Mouse (Mus musculus): ENCODE results near the gene Hoxa9.

Hoxa9 gene

GRCm38 (mm10) chr6:52262463-52263320, 31.8 kb upstream of the Hoxa9 start:
- in situ Hi-C loops (cut with MboI; ENCODE audit: low sequenced_read_pairs) = loop anchor here (25.0 kb wide), 2 partner anchors 575 to 650 kb away; no protein-coding TSS in a partner anchor

DNA sequence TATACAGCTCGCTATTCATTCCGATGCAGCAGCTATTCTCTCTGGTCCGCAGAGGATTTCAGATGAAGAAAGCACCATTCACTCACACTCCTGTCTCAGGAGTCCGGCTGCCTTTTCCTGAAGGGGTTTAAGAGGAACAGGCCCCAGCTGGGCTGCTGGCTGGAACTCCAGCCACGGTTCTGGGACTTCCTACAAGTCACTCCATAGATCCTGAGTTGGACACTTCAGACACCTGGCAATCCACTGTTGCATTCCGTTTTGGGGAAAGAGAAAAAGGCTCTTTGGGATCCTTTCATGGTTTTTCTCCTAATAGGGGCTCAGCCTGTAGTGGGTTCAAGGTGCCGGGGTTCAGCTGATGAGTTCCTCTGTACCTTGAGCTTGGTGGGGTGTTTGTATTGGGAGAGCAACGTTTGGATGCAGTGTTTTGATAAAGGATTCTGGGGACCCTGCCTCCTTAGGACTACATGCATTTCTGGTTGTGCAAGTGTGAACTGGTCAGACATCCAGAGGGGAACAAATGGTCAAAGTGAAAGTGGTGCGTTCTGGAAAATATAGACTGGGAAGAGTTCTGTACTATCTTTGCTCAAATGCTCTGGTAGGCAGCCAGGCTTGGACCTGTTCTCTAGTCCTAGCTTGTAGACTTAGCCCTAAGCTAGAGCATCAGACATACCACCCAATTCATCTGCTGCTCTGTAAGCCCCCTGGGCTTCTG, 31.0 kb upstream of the Hoxa9 start:
- in situ Hi-C loops (cut with MboI; ENCODE audit: low sequenced_read_pairs) = loop anchor here (25.0 kb wide), 2 partner anchors 575 to 650 kb away; no protein-coding TSS in a partner anchor

GRCm38 (mm10) chr6:52260654-52261575, 30.0 kb upstream of the Hoxa9 start, which contains the start of gene Hoxa13:
TSS of gene Hoxa13 (minus strand) at chr6:52260880.
- in situ Hi-C loops (cut with MboI; ENCODE audit: low sequenced_read_pairs) = loop anchor here (25.0 kb wide), 2 partner anchors 576 to 651 kb away; no protein-coding TSS in a partner anchor

DNA sequence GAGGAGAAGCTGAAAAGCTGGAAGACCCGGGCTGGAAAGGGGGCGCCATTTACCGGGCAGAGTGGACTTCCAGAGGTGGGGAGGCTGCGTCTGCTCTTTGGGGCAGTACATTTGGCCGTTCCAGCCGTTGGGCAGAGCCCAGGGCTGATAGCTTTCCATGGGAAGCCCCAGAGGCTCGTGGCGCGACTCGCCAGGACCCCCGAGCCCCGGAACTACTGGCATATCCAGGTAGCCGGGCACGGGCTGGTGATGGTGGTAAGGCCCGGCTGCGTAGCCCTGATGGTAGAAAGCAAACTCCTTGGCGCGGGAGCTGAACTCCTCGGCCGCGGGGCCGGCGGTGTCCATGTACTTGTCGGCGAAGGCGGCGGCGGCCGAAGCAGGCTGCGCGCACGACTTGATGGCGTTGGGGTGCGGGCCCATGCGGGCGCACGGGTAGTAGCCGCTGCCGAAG, 28.9 kb upstream of the Hoxa9 start:
- in situ Hi-C loops (cut with MboI; ENCODE audit: low sequenced_read_pairs) = loop anchor here (25.0 kb wide), 2 partner anchors 577 to 652 kb away; no protein-coding TSS in a partner anchor

DNA sequence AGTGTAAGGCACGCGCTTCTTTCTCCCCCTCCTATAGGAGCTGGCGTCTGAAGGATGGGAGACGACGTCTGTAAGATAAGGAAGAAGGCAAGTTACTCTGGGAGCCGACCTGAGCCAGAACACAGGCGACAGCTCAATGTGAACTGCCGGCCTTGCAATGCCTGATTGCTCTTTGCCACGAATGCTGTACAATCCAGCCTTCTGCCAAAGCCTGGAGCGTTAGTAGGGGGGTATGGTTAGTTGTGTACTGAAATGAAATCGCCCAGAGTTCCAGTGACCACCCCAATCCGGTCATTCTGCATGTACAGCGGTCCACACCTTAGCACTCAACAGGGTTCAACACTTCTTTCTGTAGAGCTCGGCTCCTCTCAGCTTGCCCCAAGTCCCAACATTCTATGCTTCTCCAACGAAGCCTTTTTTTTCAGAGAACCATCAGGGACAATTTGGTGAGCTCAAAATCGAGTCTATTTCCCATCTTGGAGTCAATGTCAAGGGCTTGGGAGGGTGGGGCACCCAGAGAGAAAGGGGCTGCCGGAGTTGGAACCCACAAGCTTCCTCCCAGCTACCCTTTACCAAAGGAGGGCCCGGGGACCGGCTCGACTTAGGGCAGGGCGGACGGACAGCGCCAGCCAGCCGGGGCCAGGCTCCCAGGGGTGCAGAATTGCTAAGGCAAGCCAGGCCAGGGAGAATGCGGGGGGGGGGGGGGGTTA, 28.3 kb upstream of the Hoxa9 start:
- in situ Hi-C loops (cut with MboI; ENCODE audit: low sequenced_read_pairs) = loop anchor here (25.0 kb wide), 2 partner anchors 578 to 653 kb away; no protein-coding TSS in a partner anchor

GRCm38 (mm10) chr6:52256956-52257355, 26.1 kb upstream of the Hoxa9 start:
- in situ Hi-C loops (cut with MboI; ENCODE audit: low sequenced_read_pairs) = loop anchor here (25.0 kb wide), 2 partner anchors 580 to 655 kb away; no protein-coding TSS in a partner anchor

DNA sequence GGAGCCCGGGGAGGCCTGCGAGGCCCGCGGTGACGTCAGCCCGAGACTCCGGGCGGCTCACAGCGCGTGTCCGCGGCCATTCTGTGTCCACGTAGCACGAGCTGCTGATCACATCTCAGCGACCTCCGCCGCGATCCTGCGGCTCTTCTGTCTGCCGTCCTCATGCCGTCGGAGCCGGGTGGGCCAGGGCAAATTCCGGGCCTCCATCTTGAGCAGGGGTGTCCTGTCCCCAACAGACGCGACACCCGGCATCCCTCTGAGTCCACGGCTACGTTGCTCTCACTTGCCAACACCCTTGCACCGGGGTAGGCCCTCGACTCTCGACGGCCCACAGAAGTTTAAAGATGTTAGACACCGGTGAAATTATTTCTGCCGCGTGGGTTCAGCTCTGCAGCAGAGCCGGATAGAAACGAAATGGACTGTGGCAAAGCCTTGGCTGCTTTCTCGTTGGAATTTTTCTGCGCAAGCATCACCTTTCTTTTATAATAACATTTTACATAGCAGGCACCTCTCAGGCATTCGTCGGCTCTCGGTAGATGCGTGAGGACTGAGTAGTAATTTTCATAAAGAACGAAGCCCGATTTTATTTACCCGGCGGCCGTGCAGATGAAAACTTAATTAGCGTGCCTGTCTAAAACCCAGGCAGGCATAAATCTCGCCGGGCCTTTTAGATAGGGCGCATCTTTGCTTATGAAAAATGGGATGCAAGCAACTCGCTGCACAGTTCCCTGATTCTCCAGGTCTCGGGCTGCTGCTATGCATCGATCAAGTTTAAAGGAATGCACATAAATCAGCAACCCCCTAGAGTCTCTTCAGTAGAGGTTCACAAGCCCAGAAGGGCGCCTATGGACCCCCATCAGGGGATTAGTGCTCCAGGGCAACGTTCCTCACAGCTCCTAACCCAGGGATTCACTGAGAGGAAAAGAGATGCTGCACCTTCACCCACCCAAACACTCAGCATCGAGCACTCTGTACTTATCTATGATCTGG, 22.9 kb upstream of the Hoxa9 start:
- in situ Hi-C loops (cut with MboI; ENCODE audit: low sequenced_read_pairs) = loop anchor here (25.0 kb wide), 2 partner anchors 583 to 658 kb away; no protein-coding TSS in a partner anchor

GRCm38 (mm10) chr6:52252775-52253376, 22.0 kb upstream of the Hoxa9 start:
- in situ Hi-C loops (cut with MboI; ENCODE audit: low sequenced_read_pairs) = loop anchor here (25.0 kb wide), 2 partner anchors 584 to 659 kb away; no protein-coding TSS in a partner anchor

DNA sequence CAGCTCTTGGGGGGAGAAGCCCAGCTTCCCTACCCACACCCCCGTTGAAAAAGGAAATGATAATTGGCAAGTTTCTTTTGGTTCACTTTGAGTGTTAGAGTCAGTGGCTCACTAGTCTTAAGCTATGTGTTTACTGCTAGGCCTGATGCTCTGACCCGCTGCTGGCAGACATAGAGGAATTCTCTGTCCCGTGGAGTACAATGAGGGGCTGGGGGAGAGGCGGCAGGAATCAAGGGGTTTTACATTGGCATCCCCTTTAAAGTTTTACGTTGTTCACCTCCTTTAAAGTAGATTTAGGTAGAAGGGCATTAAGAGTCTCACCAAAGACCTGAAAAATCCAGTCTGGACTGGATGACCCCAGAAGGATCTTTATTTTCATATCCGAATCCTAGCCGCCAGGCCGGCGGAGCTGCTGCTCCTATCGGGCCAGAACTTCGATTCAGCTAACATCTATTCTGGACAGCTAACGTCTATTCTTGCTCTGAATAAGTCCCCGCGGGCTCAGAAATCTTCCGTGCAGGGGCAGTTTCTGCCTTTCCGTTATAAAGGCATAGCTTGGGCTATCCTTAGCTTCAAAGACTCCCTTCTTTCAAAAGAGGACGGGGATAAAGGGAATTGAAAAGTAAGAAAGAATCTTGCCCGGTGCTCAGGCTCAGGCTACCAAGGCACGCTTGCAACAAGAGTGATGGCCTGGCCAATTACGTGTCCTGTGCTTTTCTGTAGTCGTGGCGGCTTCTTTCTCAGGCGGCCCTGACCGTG, 21.3 kb upstream of the Hoxa9 start:
- in situ Hi-C loops (cut with MboI; ENCODE audit: low sequenced_read_pairs) = loop anchor here (25.0 kb wide), 2 partner anchors 585 to 660 kb away; no protein-coding TSS in a partner anchor

- in situ Hi-C loops (cut with MboI; ENCODE audit: low sequenced_read_pairs) = loop anchor here (25.0 kb wide), 2 partner anchors 586 to 661 kb away; no protein-coding TSS in a partner anchor
These were observed 20.4 kb upstream of the Hoxa9 start for GRCm38 (mm10) chr6:52251177-52251879.

DNA sequence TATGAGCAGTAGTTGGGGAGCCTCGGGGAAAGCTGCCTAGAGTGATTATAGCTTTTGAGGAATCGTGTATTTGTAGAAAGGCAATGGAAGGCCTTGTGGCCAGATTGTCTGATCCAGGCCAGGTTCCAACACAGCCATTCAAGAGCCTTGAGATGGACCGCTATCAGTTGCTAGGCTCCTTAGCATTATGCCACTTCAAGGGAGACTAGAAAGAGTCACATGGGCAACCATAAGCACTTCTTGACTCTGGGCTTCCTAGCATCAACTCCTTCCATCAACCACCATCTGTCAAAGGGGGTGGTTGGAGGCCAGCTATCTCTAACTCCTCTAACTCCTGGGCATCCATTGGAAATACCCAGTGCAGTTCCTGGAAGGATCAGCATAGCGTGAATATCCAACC, 18.9 kb upstream of the Hoxa9 start:
- in situ Hi-C loops (cut with MboI; ENCODE audit: low sequenced_read_pairs) = loop anchor here (25.0 kb wide), 2 partner anchors 587 to 662 kb away; no protein-coding TSS in a partner anchor

DNA sequence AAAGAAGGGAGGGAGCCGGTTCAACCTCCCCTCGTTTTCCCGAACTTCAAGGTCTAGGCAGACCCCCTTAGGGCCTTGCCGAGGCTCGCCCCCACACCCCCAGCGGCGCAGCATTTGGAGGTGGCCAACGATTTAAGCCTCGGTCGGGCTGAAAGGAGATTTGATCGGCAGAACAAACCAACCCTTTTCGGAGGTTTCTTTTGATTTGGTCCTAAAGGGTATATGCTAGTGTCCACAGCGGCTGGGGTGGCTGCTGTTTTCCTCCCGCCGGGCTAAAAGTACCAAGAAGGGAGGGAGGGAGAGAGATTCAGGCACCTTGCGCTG, 18.5 kb upstream of the Hoxa9 start:
- in situ Hi-C loops (cut with MboI; ENCODE audit: low sequenced_read_pairs) = no loop called here

DNA sequence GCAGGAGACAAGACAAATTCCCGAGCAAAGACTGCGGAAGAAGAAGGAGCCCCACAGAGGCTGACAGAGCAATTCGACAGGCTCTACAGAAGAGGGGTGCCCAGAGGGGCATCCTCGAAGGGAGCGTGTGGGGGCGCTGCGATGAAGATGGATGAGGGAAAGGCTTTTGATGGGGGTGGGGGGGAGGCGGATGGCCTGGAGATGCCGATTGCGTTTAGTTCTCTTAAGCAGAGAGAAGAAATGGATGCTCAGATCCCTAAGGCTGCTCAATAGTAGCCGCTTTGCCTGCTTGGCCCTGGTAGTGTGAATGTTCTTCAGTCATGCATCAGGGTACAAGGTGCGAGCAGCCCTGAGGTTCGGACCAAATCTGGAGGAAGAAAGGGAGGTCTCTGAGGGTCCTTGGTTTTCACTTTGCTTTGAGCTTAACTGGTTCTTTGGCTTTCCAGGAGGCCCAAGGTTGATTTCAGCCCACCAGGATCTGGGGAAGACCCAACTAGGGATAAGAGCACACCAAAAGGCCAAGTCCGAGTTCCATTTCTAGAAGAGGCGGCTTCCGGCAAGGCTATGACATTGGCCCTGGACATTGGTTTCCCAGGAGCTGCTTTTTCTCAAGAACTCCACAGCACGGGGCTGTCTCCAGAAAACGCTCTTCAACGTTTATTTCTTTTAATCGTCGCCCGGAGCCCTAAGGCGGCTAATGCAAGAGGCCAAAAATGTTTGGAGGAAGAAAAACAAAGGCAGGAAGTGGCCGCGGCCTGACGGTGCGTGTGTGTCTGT, 17.9 kb upstream of the Hoxa9 start:
- in situ Hi-C loops (cut with MboI; ENCODE audit: low sequenced_read_pairs) = no loop called here

DNA sequence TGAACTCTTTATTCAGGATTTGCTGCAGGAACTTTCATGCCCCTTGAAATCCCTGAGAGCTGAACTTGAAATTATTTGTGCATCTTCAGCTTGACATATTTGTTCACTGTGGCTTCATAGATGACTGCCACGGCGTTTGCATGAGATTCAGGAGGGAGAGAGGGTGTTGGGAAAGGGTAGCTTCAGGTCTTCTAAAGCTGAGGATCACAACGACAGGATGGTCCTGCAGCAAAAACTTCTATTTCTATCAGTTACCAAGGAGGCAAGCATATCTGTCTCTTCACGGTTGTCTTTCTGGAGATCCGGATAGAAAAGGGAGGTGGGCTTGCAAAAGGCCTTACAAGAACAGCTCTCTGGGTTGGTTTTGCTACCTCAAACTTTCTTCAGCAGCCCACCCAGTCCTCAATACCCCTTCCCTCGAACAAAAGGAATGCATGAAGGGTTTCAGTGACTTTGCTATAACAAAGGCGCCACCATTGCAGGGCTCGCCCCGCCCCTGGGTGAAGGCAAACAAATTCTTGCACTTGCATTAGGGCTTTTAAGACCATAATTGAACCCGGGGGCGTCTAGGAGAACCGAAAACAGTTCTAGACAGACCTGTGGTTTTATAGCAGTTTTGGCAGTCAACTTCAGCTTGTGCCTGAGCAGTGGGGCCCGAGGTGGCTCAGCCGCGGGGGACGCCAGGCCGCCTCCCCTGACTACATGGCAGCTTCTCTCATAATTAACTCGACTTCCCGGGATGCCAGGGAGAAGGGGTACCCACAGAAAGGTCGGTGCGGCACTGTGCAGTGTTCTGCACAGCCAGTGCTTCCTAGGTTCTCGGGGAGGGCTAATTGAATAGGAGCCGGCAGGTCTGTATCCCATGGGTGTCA, 17.1 kb upstream of the Hoxa9 start:
- in situ Hi-C loops (cut with MboI; ENCODE audit: low sequenced_read_pairs) = no loop called here

GRCm38 (mm10) chr6:52246916-52247315, 16.0 kb upstream of the Hoxa9 start:
- in situ Hi-C loops (cut with MboI; ENCODE audit: low sequenced_read_pairs) = no loop called here
